Mouse (Mus musculus) forebrain, postnatal 0 days (tissue): ENCODE results near the gene 1700018F24Rik. TPM values are rescaled to one million over a fixed set of nuclear protein-coding genes. Genes with fewer than 3 reads are reported as not detected.

Source experiments
- ATAC-seq: fragments of 200-750 bp; cut with Nextera tagmentation; 2 replicates; pipeline ENCODE4 v1.8.0; 2017; ENCODE audit warnings: mild to moderate bottlenecking, moderate library complexity
- DNase-seq: peaks from one replicate; pipeline ENCODE4 v3.0.0-alpha.2; 2015
- H3K27ac ChIP-seq: fragments of 300-500 bp; sonication (generic); 2 replicates; pipeline ENCODE4 v1.5.1; 2014; ENCODE audit warnings: low read depth, mild to moderate bottlenecking, antibody characterized with exemption, low read length, moderate library complexity, mixed read lengths
- H3K27me3 ChIP-seq: fragments of 300-500 bp; sonication (generic); 2 replicates; pipeline ENCODE4 v1.6.1; 2014; ENCODE audit warnings: mild to moderate bottlenecking, low read length, mixed read lengths; ENCODE audit not compliant: insufficient read depth
- H3K36me3 ChIP-seq: fragments of 300-500 bp; sonication (generic); 2 replicates; pipeline ENCODE4 v1.6.1; 2014; ENCODE audit warnings: mild to moderate bottlenecking, moderate library complexity; ENCODE audit not compliant: insufficient read depth
- H3K4me1 ChIP-seq: fragments of 300-500 bp; sonication (generic); 2 replicates; pipeline ENCODE4 v1.6.1; 2014; ENCODE audit warnings: antibody characterized with exemption; ENCODE audit not compliant: insufficient read depth
- H3K4me2 ChIP-seq: fragments of 300-500 bp; sonication (generic); 2 replicates; pipeline ENCODE4 v1.6.1; 2014; ENCODE audit warnings: low read depth, mild to moderate bottlenecking, moderate library complexity
- H3K4me3 ChIP-seq: fragments of 300-500 bp; sonication (generic); 2 replicates; pipeline ENCODE4 v1.5.1; 2014; ENCODE audit warnings: low read depth, low read length, mixed read lengths
- H3K9ac ChIP-seq: fragments of 300-500 bp; sonication (generic); 2 replicates; pipeline ENCODE4 v1.6.1; 2014; ENCODE audit warnings: mild to moderate bottlenecking
- H3K9me3 ChIP-seq: fragments of 300-500 bp; sonication (generic); 2 replicates; pipeline ENCODE4 v1.6.1; 2016; ENCODE audit warnings: low read length
- CTCF ChIP-seq: sonication (generic); IDR thresholded peaks from 2 replicates; pipeline ENCODE4 v1.5.1; 2016; ENCODE audit warnings: antibody characterized with exemption, control low read depth, low read depth
- WGBS: fragments of 180-500 bp; shearing (Covaris S2); extraction: QIAGEN DNeasy Blood & Tissue Kit; methylation state at CpG from one replicate; pipeline ENCODE4 v1.1.7; 2014; 5-methylcytosine and 5-hydroxymethylcytosine counted together
- polyA plus RNA-seq: library from polyadenylated mRNA; unstranded; fragments of >200 nt; fragmentation: Nextera tagmentation; extraction: Ambion mirVana; gene quantifications from 2 replicates; pipeline ENCODE4 v1.2.1, GENCODE M21; 2015
- total RNA-seq: library from RNA; depleted of rRNA; stranded (reverse); fragments of >200 nt; gene quantifications from 2 replicates; pipeline ENCODE4 v1.2.3, GENCODE M21; 2014; rRNA removed

Gene 1700018F24Rik
- total and polyA plus RNA-seq, 2 experiments from 2014 or later: not detected

- no peak for TF ChIP-seq CTCF
- WGBS: 1% methylated on average over 49 of the region's 54 CpGs
- no peaks in the 10 kb centered on the region for H3K36me3 ChIP-seq
- H3K4me3 ChIP-seq: peak within 1 kb of the TSS; percentile 87
- H3K27me3 ChIP-seq: no peaks in the 10 kb centered on the region
- no peaks in the 10 kb centered on the region for H3K9me3 ChIP-seq
- H3K27ac ChIP-seq: peak within 1 kb of the TSS; percentile 85
- peak within 1 kb of the TSS; percentile 85 for H3K4me2 ChIP-seq
- peaks cover 7% of the 10 kb centered on the region; the same call in 1 of the 2 replicates for H3K4me1 ChIP-seq
- ATAC-seq (peak; percentile 98), DNase-seq (peak; percentile 98)
- H3K9ac ChIP-seq: peak within 1 kb of the TSS; percentile 93
Observed at GRCm38 (mm10) chr5:145083632-145084451, 41.1 kb downstream of the 1700018F24Rik start, which contains the start of the genes Arpc1a and Kpna7. Gene Arpc1a (plus strand): TSS chr5:145083830. Gene Kpna7 (minus strand): TSS chr5:145084030.

GRCm38 (mm10) chr5:145084822-145085221, 42.0 kb downstream of the 1700018F24Rik start:
- peak overlapping the region; percentile 93 for H3K9ac ChIP-seq
- no peak for TF ChIP-seq CTCF
- peak overlapping the region; percentile 85 for H3K4me2 ChIP-seq
- ATAC-seq (no peak), DNase-seq (no peak)
- H3K4me3 ChIP-seq: peak overlapping the region; percentile 87
- H3K36me3 ChIP-seq: 0 out of 2 replicates have a peak, but pooled peaks cover 2% of the 10 kb centered on the region
- H3K27ac ChIP-seq: no peak overlapping the region
- no peaks in the 10 kb centered on the region for H3K9me3 ChIP-seq
- peaks cover 7% of the 10 kb centered on the region; the same call in 1 of the 2 replicates for H3K4me1 ChIP-seq
- 65% methylated on average over 2 of the region's 2 CpGs for WGBS
- no peaks in the 10 kb centered on the region for H3K27me3 ChIP-seq

- no peak for TF ChIP-seq CTCF
- Histone ChIP-seq H3K9ac (no peak overlapping the region), H3K4me2 (no peak overlapping the region), H3K36me3 (peaks cover 24% of the 10 kb centered on the region), H3K4me3 (no peak overlapping the region), H3K4me1 (peaks cover 7% of the 10 kb centered on the region; the same call in 1 of the 2 replicates), H3K27ac (no peak overlapping the region), H3K9me3 (no peaks in the 10 kb centered on the region), H3K27me3 (no peaks in the 10 kb centered on the region)
- DNase-seq (no peak), ATAC-seq (no peak)
- 88% methylated on average over 2 of the region's 2 CpGs for WGBS
Observed at GRCm38 (mm10) chr5:145088186-145088585, 45.4 kb downstream of the 1700018F24Rik start.

- no peak for TF ChIP-seq CTCF
- no peak overlapping the region for H3K9ac ChIP-seq
- WGBS: 95% methylated on average over 3 of the region's 3 CpGs
Observed at GRCm38 (mm10) chr5:145089878-145090277, 47.1 kb downstream of the 1700018F24Rik start.

More at GRCm38 (mm10) chr5:145089878-145090277, 47.1 kb downstream of the 1700018F24Rik start:
- DNase-seq: no peak
- H3K4me3 ChIP-seq: no peak overlapping the region
- no peaks in the 10 kb centered on the region for H3K27me3 ChIP-seq
- H3K4me1 ChIP-seq: peaks cover 2% of the 10 kb centered on the region; the same call in 1 of the 2 replicates
- H3K9me3 ChIP-seq: no peaks in the 10 kb centered on the region
- ATAC-seq: no peak
- H3K4me2 ChIP-seq: no peak overlapping the region
- H3K36me3 ChIP-seq: peaks cover 39% of the 10 kb centered on the region
- no peak overlapping the region for H3K27ac ChIP-seq

Other genes with a start within 250 kb of the 1700018F24Rik start
- 49.2 and 55.5 TPM in 2 replicates for gene Smurf1, start 77.1 kb upstream of the 1700018F24Rik start, total RNA-seq
- gene Smurf1, start 77.1 kb upstream of the 1700018F24Rik start, polyA plus RNA-seq: 15.3 and 21.6 TPM in 2 replicates
- not detected in 2 replicates for gene Gm4871, start 10.2 kb upstream of the 1700018F24Rik start, total RNA-seq
- gene Gm4871, start 10.2 kb upstream of the 1700018F24Rik start, polyA plus RNA-seq: not detected in 2 replicates
- 146 and 156 TPM in 2 replicates for gene Arpc1a, start 40.8 kb downstream of the 1700018F24Rik start, total RNA-seq
- 246 and 273 TPM in 2 replicates for gene Arpc1a, start 40.8 kb downstream of the 1700018F24Rik start, polyA plus RNA-seq
- gene Kpna7, start 41.0 kb downstream of the 1700018F24Rik start, total RNA-seq: 0.46 TPM in 1 of 2 replicates, not detected in the other
- gene Kpna7, start 41.0 kb downstream of the 1700018F24Rik start, polyA plus RNA-seq: not detected in 2 replicates
- 28.6 and 34.2 TPM in 2 replicates for gene Arpc1b, start 71.2 kb downstream of the 1700018F24Rik start, total RNA-seq
- 59.9 and 67.1 TPM in 2 replicates for gene Arpc1b, start 71.2 kb downstream of the 1700018F24Rik start, polyA plus RNA-seq
- gene Pdap1, start 97.2 kb downstream of the 1700018F24Rik start, total RNA-seq: 65.9 and 66.4 TPM in 2 replicates
- 135 and 140 TPM in 2 replicates for gene Pdap1, start 97.2 kb downstream of the 1700018F24Rik start, polyA plus RNA-seq
- gene Bud31, start 97.4 kb downstream of the 1700018F24Rik start, total RNA-seq: 127 and 138 TPM in 2 replicates
- 166 and 206 TPM in 2 replicates for gene Bud31, start 97.4 kb downstream of the 1700018F24Rik start, polyA plus RNA-seq
- gene Ptcd1, start 124.1 kb downstream of the 1700018F24Rik start, total RNA-seq: 30.1 and 32.6 TPM in 2 replicates
- 20.4 and 21.7 TPM in 2 replicates for gene Ptcd1, start 124.1 kb downstream of the 1700018F24Rik start, polyA plus RNA-seq
- gene Cpsf4, start 124.2 kb downstream of the 1700018F24Rik start, total RNA-seq: 47.9 and 52.7 TPM in 2 replicates
- 38.1 and 39.2 TPM in 2 replicates for gene Cpsf4, start 124.2 kb downstream of the 1700018F24Rik start, polyA plus RNA-seq
- gene Atp5j2, start 149.1 kb downstream of the 1700018F24Rik start, total RNA-seq: 139 and 295 TPM in 2 replicates
- gene Atp5j2, start 149.1 kb downstream of the 1700018F24Rik start, polyA plus RNA-seq: 570 and 702 TPM in 2 replicates
- 15.6 and 16.0 TPM in 2 replicates for gene Zkscan14, start 158.9 kb downstream of the 1700018F24Rik start, total RNA-seq
- gene Zkscan14, start 158.9 kb downstream of the 1700018F24Rik start, polyA plus RNA-seq: 11.7 TPM in 2 replicates
- gene Zkscan5, start 161.6 kb downstream of the 1700018F24Rik start, total RNA-seq: 16.2 and 18.6 TPM in 2 replicates
- 11.3 and 12.2 TPM in 2 replicates for gene Zkscan5, start 161.6 kb downstream of the 1700018F24Rik start, polyA plus RNA-seq
- gene Zfp655, start 188.7 kb downstream of the 1700018F24Rik start, total RNA-seq: 28.2 and 36.2 TPM in 2 replicates
- gene Zfp655, start 188.7 kb downstream of the 1700018F24Rik start, polyA plus RNA-seq: 23.9 and 25.7 TPM in 2 replicates
- 20.9 and 27.4 TPM in 2 replicates for gene Zscan25, start 237.5 kb downstream of the 1700018F24Rik start, total RNA-seq
- gene Zscan25, start 237.5 kb downstream of the 1700018F24Rik start, polyA plus RNA-seq: 0.48 and 0.65 TPM in 2 replicates